Mouse (Mus musculus) A20 (cell line): ENCODE results near the gene Olfr693.
"Not testable (repeated sequence)": the region's sequence is repeated elsewhere in the genome, so short reads cannot be mapped to it uniquely, and the experiment has no call there.

Experiments
- DNase-seq: peaks from one replicate; pipeline ENCODE4 v3.0.0-alpha.2; 2011; ENCODE audit warnings: low read depth, low spot score

The Olfr693 gene

GRCm38 (mm10) chr7:106680484-106680883 lies at the start of gene Olfr693:
TSS of gene Olfr693 (minus strand) at chr7:106680584.
- DNase-seq = no peak

GRCm38 (mm10) chr7:106725654-106726053 lies 45.3 kb upstream of the Olfr693 start:
- DNase-seq = not testable (repeated sequence)

- no peak for DNase-seq
Observed at GRCm38 (mm10) chr7:106716296-106716695, 35.9 kb upstream of the Olfr693 start, which contains the start of gene Olfr695. TSS of gene Olfr695 (minus strand) at chr7:106716396.

GRCm38 (mm10) chr7:106711463-106711862 lies 31.1 kb upstream of the Olfr693 start:
- DNase-seq = no peak

- not testable (repeated sequence) for DNase-seq
Observed at GRCm38 (mm10) chr7:106707705-106708104, 27.3 kb upstream of the Olfr693 start.

- DNase-seq = no peak
Observed at GRCm38 (mm10) chr7:106696891-106697290, 16.5 kb upstream of the Olfr693 start.

GRCm38 (mm10) chr7:106692976-106693375 lies 12.6 kb upstream of the Olfr693 start:
- no peak for DNase-seq

GRCm38 (mm10) chr7:106691714-106692113 lies 11.3 kb upstream of the Olfr693 start, which contains the start of gene Olfr694:
TSS of gene Olfr694 (minus strand) at chr7:106691814.
- DNase-seq = no peak

GRCm38 (mm10) chr7:106685382-106685781 lies 5.0 kb upstream of the Olfr693 start:
- no peak for DNase-seq

- DNase-seq = no peak
Observed at GRCm38 (mm10) chr7:106652344-106652652, 28.1 kb downstream of the Olfr693 start.

- no peak for DNase-seq
Observed at GRCm38 (mm10) chr7:106651555-106652343, 28.6 kb downstream of the Olfr693 start.

GRCm38 (mm10) chr7:106649774-106650173 lies 30.6 kb downstream of the Olfr693 start:
- DNase-seq = no peak

- DNase-seq = no peak
Observed at GRCm38 (mm10) chr7:106645261-106645660, 35.1 kb downstream of the Olfr693 start.

- no peak for DNase-seq
Observed at GRCm38 (mm10) chr7:106644222-106644870, 36.0 kb downstream of the Olfr693 start.

- DNase-seq = no peak
Observed at GRCm38 (mm10) chr7:106640839-106641238, 39.5 kb downstream of the Olfr693 start.

- no peak for DNase-seq
Observed at GRCm38 (mm10) chr7:106635560-106635959, 44.8 kb downstream of the Olfr693 start.
